Mouse (Mus musculus): Measurements from ENCODE around the gene Plvap. TPM values are rescaled to one million over a fixed set of nuclear protein-coding genes. Genes with fewer than 3 reads are reported as not detected.

The Plvap gene
- polyA plus RNA-seq, 1 experiment from 2014 or later: 6.8 TPM

- 84% methylated on average over 47 of the region's 47 CpGs for WGBS
- Histone ChIP-seq H3K4me2 (ENCODE audit: low read length) (no peak overlapping the region), H3K27ac (ENCODE audit: low read depth, low read length) (no peak overlapping the region), H3K4me1 (ENCODE audit: control insufficient read depth, insufficient read depth, low read length) (peaks cover 20% of the 10 kb centered on the region), H3K9me3 (replicated peaks; ENCODE audit: control insufficient read depth, low read length) (no peaks in the 10 kb centered on the region), H3K27me3 (replicated peaks; ENCODE audit: control insufficient read depth, insufficient read depth, low read length) (no peaks in the 10 kb centered on the region), H3K36me3 (ENCODE audit: control insufficient read depth, insufficient read depth, low read length) (peaks cover 50% of the 10 kb centered on the region), H3K4me3 (ENCODE audit: low read depth, low read length) (no peak overlapping the region), H3K9ac (ENCODE audit: low read length) (no peak overlapping the region)
- ATAC-seq: no peak
- no peak for DNase-seq (ENCODE audit: low spot score)
Measured at GRCm38 (mm10) chr8:71461152-71461840, 50.3 kb downstream of the Plvap start.

DNA sequence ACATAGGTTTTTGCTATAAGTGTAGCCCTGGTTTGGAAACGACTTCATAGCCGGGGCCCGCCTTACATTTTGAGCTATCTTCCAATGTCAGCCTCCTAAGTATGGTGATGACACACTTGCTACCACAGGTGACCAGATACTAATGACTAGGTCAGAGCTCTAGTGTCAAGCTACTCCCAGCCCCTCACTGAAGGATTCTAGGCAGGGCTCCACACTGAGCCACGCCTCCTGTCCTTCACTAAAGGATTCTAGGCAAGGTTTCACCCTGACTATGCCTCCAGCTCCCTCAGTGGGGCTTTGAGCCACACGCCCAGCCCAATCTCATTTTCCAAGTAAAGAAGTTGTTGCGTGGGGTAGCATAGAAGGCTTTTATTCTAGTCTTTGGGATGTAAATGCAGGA lies 50.8 kb downstream of the Plvap start:
- DNase-seq (ENCODE audit: low spot score) (no peak), ATAC-seq (no peak)
- WGBS: 92% methylated on average over 6 of the region's 6 CpGs
- no peak overlapping the region for H3K9ac ChIP-seq (ENCODE audit: low read length)
- H3K4me2 ChIP-seq (ENCODE audit: low read length): no peak overlapping the region
- H3K4me1 ChIP-seq (ENCODE audit: control insufficient read depth, insufficient read depth, low read length): peaks cover 18% of the 10 kb centered on the region
- H3K36me3 ChIP-seq (ENCODE audit: control insufficient read depth, insufficient read depth, low read length): peaks cover 50% of the 10 kb centered on the region
- H3K4me3 ChIP-seq (ENCODE audit: low read depth, low read length): no peak overlapping the region
- H3K27me3 ChIP-seq (replicated peaks; ENCODE audit: control insufficient read depth, insufficient read depth, low read length): no peaks in the 10 kb centered on the region
- H3K27ac ChIP-seq (ENCODE audit: low read depth, low read length): no peak overlapping the region
- H3K9me3 ChIP-seq (replicated peaks; ENCODE audit: control insufficient read depth, low read length): no peaks in the 10 kb centered on the region

DNA sequence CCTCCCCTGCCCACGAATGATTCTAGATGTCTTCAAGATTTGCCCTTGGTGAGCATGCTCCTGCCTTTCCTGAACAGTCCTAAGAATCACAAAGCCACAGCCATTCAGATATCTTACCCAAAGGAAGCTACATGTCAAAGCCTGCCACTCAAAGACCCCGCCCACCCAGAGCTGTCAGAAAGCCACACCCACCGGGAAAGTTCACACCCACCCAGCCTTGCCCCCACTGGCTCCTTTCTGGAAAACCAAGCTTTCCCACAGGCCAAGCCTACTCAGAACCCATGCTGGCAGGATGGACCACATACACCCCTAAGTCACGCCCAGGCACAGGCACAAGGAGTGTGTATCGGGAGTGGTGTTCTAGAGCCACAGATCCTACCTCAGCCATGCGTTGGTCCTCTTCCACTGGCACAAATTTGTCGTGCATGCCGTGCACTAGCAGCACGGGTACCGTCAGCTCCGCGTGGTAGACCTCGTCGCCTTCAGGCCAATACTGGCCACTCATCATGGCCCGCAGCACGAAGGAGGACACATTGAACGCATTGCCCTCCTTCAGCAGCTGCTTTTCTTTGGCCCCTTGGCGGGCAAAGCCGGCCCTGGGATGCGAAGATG lies 53.8 kb downstream of the Plvap start:
- Histone ChIP-seq H3K9ac (ENCODE audit: low read length) (0 out of 2 replicates have a peak overlapping the region, but pooled peaks have one; percentile 8), H3K9me3 (replicated peaks; ENCODE audit: control insufficient read depth, low read length) (no peaks in the 10 kb centered on the region), H3K27me3 (replicated peaks; ENCODE audit: control insufficient read depth, insufficient read depth, low read length) (no peaks in the 10 kb centered on the region), H3K27ac (ENCODE audit: low read depth, low read length) (no peak overlapping the region), H3K36me3 (ENCODE audit: control insufficient read depth, insufficient read depth, low read length) (peaks cover 50% of the 10 kb centered on the region), H3K4me2 (ENCODE audit: low read length) (no peak overlapping the region), H3K4me1 (ENCODE audit: control insufficient read depth, insufficient read depth, low read length) (peaks cover 8% of the 10 kb centered on the region), H3K4me3 (ENCODE audit: low read depth, low read length) (no peak overlapping the region)
- DNase-seq (ENCODE audit: low spot score) (no peak), ATAC-seq (no peak)
- 90% methylated on average over 20 of the region's 20 CpGs for WGBS

GRCm38 (mm10) chr8:71456906-71457305 lies 54.6 kb downstream of the Plvap start:
- WGBS: 37% methylated on average over 22 of the region's 22 CpGs
- Histone ChIP-seq H3K4me3 (ENCODE audit: low read depth, low read length) (no peak overlapping the region), H3K36me3 (ENCODE audit: control insufficient read depth, insufficient read depth, low read length) (peaks cover 50% of the 10 kb centered on the region), H3K4me1 (ENCODE audit: control insufficient read depth, insufficient read depth, low read length) (peaks cover under 1% of the 10 kb centered on the region), H3K27me3 (replicated peaks; ENCODE audit: control insufficient read depth, insufficient read depth, low read length) (no peaks in the 10 kb centered on the region), H3K27ac (ENCODE audit: low read depth, low read length) (no peak overlapping the region), H3K9ac (ENCODE audit: low read length) (no peak overlapping the region), H3K9me3 (replicated peaks; ENCODE audit: control insufficient read depth, low read length) (no peaks in the 10 kb centered on the region), H3K4me2 (ENCODE audit: low read length) (no peak overlapping the region)
- DNase-seq (ENCODE audit: low spot score) (no peak), ATAC-seq (no peak)

DNA sequence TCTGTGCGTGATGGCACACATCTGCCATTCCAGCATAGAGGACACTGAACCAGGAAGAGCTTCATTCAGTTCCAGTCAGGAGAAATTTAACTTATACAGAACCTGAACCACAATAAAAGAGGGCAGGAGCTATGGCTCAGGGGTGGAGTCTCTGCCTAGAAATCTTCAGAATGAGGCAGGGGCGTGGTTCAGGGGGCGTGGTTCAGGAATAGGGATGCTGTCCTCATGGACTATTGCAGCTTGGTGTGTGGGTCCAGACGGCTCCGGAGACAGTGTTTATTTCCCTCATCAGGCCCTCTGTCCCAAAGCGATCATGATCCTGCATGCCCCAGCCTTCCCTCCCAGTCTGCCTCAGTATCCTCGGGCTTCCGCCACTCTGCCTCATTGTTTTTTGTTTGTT lies 56.9 kb downstream of the Plvap start:
- no peak for DNase-seq (ENCODE audit: low spot score)
- H3K36me3 ChIP-seq (ENCODE audit: control insufficient read depth, insufficient read depth, low read length): peaks cover 30% of the 10 kb centered on the region
- H3K9me3 ChIP-seq (replicated peaks; ENCODE audit: control insufficient read depth, low read length): no peaks in the 10 kb centered on the region
- H3K27me3 ChIP-seq (replicated peaks; ENCODE audit: control insufficient read depth, insufficient read depth, low read length): no peaks in the 10 kb centered on the region
- no peaks in the 10 kb centered on the region for H3K4me1 ChIP-seq (ENCODE audit: control insufficient read depth, insufficient read depth, low read length)
- no peak overlapping the region for H3K4me3 ChIP-seq (ENCODE audit: low read depth, low read length)
- ATAC-seq: no peak
- WGBS: 82% methylated on average over 8 of the region's 8 CpGs
- H3K4me2 ChIP-seq (ENCODE audit: low read length): no peak overlapping the region
- no peak overlapping the region for H3K9ac ChIP-seq (ENCODE audit: low read length)
- H3K27ac ChIP-seq (ENCODE audit: low read depth, low read length): no peak overlapping the region

DNA sequence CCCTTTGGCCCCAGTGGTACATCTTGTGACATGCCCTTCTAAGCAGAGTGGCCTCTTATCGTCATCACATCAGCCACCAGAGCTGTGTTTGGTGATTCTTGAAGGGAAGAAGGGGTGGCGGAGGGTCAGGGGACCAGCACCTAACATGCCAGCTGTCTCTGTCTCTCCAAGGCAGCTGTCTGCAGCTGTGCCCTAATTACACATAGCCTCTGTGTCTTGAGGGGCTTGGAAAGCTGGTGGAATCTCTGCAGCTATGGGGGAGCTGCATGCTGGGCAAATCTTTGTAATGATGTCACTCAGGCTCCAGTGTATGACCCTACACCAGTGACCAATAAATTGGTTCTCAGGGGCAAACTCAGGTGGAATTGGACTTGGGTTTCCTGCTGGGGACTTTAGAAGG lies 58.9 kb downstream of the Plvap start:
- H3K27me3 ChIP-seq (replicated peaks; ENCODE audit: control insufficient read depth, insufficient read depth, low read length): no peaks in the 10 kb centered on the region
- H3K27ac ChIP-seq (ENCODE audit: low read depth, low read length): no peak overlapping the region
- no peaks in the 10 kb centered on the region for H3K4me1 ChIP-seq (ENCODE audit: control insufficient read depth, insufficient read depth, low read length)
- peaks cover 12% of the 10 kb centered on the region for H3K36me3 ChIP-seq (ENCODE audit: control insufficient read depth, insufficient read depth, low read length)
- no peak overlapping the region for H3K4me3 ChIP-seq (ENCODE audit: low read depth, low read length)
- DNase-seq (ENCODE audit: low spot score) (no peak), ATAC-seq (no peak)
- H3K9me3 ChIP-seq (replicated peaks; ENCODE audit: control insufficient read depth, low read length): no peaks in the 10 kb centered on the region
- H3K9ac ChIP-seq (ENCODE audit: low read length): no peak overlapping the region
- no peak overlapping the region for H3K4me2 ChIP-seq (ENCODE audit: low read length)
- WGBS: 84% methylated on average over 2 of the region's 2 CpGs

- no peak overlapping the region for H3K27ac ChIP-seq (ENCODE audit: low read depth, low read length)
- no peaks in the 10 kb centered on the region for H3K9me3 ChIP-seq (replicated peaks; ENCODE audit: control insufficient read depth, low read length)
- H3K4me1 ChIP-seq (ENCODE audit: control insufficient read depth, insufficient read depth, low read length): no peaks in the 10 kb centered on the region
- H3K4me2 ChIP-seq (ENCODE audit: low read length): no peak overlapping the region
- H3K36me3 ChIP-seq (ENCODE audit: control insufficient read depth, insufficient read depth, low read length): peaks cover 3% of the 10 kb centered on the region
- DNase-seq (ENCODE audit: low spot score) (no peak), ATAC-seq (no peak)
- no peak overlapping the region for H3K9ac ChIP-seq (ENCODE audit: low read length)
- H3K4me3 ChIP-seq (ENCODE audit: low read depth, low read length): no peak overlapping the region
- no peaks in the 10 kb centered on the region for H3K27me3 ChIP-seq (replicated peaks; ENCODE audit: control insufficient read depth, insufficient read depth, low read length)
- WGBS: 52% methylated on average over 11 of the region's 11 CpGs
Measured at GRCm38 (mm10) chr8:71451777-71452176, 59.8 kb downstream of the Plvap start.

DNA sequence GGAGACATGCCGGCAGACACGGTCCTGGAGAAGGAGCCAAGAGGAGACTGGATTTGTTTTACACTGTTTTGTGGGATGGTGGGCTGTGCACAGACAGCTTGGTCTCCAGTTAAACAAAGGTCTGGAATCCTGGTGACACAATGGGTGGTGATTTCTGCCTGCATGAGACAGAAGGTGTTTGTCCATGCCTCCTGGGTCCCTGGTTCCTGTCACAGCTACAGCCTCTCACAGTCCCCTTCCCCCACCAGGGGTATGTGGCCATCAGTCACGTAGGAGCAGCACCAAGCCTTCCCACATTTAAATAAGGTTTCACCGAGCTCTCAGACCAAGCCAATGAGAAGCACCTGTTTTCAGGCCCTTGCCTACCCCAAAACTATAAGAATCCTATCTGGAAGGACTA lies 60.2 kb downstream of the Plvap start:
- Histone ChIP-seq H3K36me3 (ENCODE audit: control insufficient read depth, insufficient read depth, low read length) (no peaks in the 10 kb centered on the region), H3K27me3 (replicated peaks; ENCODE audit: control insufficient read depth, insufficient read depth, low read length) (no peaks in the 10 kb centered on the region), H3K4me1 (ENCODE audit: control insufficient read depth, insufficient read depth, low read length) (no peaks in the 10 kb centered on the region), H3K27ac (ENCODE audit: low read depth, low read length) (no peak overlapping the region), H3K9me3 (replicated peaks; ENCODE audit: control insufficient read depth, low read length) (no peaks in the 10 kb centered on the region), H3K4me2 (ENCODE audit: low read length) (no peak overlapping the region), H3K4me3 (ENCODE audit: low read depth, low read length) (no peak overlapping the region), H3K9ac (ENCODE audit: low read length) (no peak overlapping the region)
- DNase-seq (ENCODE audit: low spot score) (no peak), ATAC-seq (no peak)
- 68% methylated on average over 4 of the region's 4 CpGs for WGBS
